Mouse (Mus musculus) Muller cell, postnatal 12 days (primary cell): Measurements from ENCODE around the gene Fkbp2.
"Not testable (repeated sequence)": the region's sequence is repeated elsewhere in the genome, so short reads cannot be mapped to it uniquely, and the experiment has no call there.

Source experiments
- DNase-seq: peaks from one replicate; pipeline ENCODE4 v3.0.0-alpha.2; 2015; ENCODE audit errors: inconsistent ontology term

Gene Fkbp2

DNA sequence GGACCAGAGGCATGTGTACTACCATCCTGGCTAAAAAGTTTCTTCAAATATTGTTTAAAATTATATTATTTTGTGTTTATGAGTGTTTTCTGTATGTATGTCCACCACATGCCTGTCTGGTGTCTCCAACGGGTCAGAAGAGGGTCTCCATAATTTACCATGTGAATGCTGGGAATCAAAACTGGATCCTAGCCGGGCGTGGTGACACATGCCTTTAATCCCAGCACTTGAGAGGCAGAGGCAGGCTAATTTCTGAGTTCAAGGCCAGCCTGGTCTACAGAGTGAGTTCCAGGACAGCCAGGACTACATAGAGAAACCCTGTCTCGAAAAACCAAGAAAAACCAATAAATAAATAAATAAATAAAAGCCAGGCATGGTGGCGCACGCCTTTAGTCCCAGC lies 10.9 kb upstream of the Fkbp2 start:
- DNase-seq = not testable (repeated sequence)

DNA sequence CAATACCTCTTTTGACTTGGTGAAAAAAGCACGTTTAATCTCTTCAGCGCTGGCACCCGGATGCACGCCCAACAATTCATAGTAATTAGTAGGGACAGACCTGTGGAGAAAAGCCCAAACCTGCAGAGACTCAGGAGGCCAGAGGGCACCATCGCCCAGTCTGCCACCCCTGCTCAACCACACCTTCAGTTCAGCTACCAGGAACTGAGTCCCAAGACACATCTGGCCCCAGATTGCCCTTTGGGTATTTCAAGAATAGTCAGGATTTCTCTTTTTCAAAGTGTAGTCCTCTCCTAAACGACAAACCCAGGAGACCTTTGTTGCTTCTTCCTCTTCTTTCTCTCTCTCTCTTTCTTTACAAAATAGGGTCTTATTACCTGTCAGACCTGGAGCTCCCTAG lies 10.4 kb upstream of the Fkbp2 start:
- no peak for DNase-seq

DNA sequence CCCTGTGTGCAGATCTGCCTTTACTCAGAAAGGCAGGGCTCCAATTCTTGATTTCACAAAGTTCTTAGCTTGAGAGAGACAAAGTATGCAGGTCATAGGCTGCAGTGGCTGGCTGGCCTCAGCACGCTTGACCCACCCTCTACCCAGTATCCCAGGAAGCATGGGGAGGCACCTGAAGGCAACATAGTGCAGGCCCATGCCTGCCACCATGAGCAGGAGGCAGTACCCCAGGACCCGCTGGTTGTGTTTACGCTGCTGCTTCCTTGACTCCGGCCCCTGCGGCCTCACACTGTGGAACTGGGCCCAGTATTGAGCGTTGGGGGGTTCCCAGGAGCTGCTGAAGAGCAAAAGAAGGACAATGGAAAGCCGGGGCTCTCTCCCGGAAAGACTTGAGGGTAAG lies 8.9 kb upstream of the Fkbp2 start:
- no peak for DNase-seq

DNA sequence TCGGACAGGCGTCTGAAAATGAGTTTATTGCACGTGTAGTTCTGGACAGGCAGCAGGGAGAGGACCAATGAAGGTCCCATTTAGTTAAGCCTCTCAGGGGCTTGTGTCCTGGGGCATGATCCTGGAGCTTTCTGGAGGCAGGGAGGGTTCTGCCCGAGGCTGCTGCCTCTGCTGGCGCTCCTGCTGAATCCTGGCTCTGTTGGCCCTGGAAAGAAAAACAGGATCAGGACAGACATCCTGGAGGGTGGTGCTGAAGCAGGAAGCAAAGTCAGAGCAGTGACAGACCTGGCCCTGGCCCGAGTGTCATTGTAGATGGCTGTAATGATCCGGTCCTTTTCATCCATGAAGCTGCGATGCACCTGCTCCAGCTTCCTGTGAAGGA lies 7.6 kb upstream of the Fkbp2 start:
- DNase-seq = no peak

DNA sequence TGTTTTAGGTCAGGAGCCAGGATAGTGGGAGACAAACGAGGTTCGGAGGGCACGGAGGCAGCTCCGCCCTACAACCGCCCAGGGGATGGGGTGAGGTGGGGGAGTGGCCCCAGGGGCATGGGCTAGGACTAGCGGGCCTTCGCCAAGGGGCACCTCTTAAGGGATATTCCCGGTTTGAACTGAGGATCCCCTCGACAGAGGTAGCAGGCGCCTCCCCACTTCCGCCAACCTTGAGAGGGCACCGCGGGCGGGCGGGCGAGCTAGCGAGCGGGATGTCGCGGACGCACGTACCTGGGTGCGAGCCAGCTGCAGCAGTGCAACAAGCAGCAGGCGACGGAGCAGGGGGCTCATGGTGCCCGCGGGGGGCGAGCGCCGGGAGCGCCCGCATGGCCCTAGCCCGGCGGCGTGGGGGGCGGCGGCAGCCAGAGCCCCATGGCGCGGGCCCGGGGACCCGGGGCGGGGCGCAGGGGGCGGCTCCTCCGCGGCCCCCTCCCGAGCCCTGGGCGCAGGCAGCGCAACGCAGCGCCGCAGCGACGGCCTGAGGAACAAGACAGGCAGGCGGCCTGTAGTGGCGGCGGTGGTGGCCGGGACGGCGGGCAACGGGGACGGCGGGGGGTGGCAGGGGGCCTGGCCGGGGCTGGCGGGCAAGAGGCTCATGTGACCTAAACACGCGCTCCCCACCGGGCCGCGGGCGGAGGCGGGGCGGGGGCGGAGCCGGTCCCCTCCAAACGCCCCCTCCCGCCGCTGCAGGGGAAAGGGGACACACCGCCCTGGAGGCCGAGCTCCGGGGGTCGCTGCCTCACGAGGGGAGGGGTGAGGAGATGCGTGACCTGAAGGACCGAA lies 7.0 kb upstream of the Fkbp2 start, which contains the start of gene Vegfb:
Gene Vegfb, minus strand, starts transcription at position 591 of the 843 bp plus-strand sequence.
- DNase-seq = peak; percentile 74

DNA sequence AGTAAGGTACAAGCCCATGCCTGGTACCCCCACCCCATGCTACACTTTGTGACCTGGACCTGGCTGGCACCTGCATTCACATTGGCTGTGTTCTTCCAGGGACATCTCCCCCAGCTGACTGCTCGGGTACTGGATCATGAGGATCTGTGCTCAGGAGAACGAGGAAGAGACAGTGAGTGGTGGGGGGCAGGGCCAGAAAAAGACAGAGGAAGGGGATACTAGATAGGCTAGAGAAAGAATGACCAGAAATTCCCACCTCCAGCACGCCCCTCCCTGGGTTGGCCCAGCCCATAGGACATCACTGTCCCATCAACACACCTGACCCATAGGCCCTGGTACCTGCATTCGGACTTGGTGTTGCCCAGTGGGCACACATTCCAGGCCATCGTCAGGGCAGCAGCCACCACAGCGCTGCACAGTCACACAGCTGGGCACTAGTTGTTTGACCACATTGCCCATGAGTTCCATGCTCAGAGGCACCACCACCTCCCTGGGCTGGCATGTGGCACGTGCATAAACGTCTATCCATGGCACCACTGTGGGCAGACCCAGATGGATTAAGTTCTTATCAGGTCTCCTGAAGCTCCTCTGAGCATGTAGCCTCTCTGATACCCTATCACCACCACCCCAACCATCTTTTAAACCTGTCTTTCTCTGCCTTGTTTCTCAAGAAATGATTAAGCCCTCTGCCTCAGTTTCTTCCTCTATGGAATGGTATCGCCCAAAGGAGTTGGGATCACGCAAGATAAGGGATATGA lies 5.8 kb upstream of the Fkbp2 start:
- DNase-seq = no peak

DNA sequence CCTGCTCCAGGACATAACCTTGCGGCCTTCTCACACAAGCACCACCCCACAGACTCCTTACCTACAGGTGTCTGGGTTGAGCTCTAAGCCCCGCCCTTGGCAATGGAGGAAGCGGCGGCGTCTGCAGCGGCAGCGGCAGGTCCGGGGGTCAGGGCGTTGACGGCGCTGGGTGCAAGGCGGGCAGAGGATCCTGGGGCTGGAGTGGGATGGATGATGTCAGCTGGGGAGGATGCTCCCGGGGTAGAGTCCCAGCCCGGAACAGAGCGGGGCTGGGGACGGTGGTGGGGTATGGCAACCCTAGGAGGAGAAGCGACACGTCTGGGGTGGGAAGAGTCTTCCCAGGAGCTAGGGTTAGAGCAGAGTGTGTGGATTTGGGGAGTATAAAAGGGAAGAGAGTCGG lies 5.0 kb upstream of the Fkbp2 start:
- DNase-seq = no peak

DNA sequence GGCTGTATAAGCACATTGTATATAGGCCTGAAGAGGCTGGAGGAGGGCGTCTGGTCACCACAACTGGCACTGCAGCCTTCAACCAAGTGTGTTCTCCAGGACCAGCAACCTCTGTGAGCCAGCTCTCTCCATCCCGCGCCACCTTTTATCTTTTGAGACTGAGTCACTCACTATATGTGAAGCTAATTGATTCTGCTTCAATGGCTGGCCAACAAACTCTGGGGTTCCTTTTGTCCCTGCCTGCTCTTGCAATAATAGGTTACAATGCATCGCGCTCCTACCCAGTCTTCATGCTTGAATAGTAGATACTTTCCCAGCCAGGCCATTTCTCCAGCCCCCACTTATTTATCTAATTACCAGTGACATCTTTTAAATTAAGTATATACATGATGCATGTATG lies 3.3 kb upstream of the Fkbp2 start:
- peak; percentile 77 for DNase-seq

DNA sequence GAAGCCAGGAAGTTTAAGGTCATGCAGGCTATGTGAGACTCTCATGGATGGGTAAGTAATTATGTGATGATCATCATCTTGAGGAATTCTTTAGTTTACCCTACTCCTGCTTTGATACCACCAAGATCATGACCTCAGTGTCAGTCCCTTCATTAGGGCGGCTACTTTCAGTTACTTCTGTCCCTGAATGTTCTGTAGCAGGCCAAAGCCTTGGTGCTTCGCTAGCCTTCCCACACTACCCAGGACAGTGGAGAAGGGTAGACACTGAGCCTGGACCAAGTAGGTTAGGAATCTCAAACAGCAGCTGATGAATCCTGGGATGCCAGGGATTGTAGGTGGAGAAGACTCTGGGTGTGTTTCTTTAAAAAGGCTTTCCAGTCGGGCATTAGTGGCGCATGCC lies 1.2 kb upstream of the Fkbp2 start:
- no peak for DNase-seq

DNA sequence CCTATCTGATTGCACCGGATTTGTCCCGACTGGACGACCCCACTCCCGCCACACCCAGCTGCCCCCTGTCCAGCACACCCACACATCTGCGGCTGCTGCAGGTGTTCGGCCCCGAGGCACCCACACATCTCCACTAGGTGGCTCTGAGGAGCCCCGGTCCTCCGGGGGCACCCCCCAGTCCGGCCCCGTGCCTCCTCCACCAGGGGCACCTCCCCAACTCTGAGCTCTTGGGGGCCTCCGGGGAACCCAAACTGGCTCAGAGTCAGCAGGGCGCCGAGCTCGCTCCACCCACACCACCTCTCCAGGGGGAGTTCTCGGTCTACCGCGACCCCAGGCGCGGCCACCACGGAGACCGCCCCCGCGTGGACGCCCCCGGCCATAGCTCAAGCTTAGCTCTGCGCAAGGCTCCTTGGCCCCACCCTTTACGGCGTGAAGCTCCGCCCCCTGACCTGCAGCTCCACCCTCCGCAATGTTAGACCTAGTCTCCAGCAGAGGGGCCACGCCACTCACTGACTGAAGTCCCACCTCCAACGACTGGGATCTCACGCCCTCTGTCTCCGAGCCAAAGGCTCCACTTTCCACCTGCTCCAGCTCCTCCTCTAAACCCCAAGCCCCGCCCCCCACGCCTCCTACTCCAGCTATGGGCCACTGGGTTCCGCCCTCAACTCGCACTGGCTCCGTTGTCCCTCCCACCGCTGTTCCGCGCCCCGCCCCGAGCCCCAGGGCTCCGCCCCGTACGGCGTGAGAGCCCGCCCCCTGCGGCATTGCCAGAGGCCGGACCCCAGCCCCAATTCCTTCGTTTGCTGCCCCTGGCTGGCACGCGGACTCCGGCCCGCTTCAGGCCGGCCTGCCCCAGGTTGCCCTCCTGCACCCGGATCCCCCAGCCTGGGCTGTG lies 568 bp downstream of the Fkbp2 start:
- DNase-seq = peak; percentile 100

DNA sequence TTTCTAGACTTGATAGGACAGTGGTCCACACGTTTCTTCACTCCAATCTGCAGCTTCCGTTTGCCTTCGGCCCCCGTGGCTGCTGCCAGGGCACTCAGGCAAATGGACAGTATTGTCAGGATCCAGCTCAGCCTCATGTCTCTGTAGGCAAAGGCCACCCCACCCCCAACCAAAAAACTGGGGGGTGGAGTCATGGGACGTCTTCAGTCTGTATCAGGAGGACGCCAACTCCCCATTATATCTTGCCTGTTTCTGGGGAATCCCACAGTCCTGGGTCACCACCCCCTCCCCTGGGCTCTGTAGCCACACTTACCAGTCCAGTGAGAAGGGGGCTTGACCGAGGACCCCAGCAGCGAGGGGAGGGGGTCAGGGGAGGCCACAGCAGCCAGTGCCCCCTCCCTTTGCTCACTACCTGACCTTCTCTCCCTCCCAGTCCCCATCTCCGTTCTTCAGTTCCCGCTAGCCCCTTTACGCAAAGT lies 1.3 kb downstream of the Fkbp2 start:
- peak; percentile 59 for DNase-seq

DNA sequence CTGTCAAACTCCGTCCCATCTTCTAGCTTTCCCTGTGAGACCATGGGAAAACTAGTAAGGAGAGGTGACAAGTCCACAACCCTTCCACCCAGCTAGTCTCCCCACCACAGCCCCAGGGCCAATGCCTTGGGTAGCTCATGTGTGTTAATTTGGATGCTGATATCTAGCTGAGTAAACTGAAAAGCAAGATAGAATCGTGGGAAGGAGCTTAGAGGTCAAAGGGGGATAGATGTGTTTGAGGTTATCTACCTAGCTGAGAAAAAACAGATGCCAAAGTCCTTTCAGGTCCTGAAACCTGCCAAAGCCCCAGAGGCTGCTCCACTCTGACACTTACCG lies 1.7 kb downstream of the Fkbp2 start:
- no peak for DNase-seq

DNA sequence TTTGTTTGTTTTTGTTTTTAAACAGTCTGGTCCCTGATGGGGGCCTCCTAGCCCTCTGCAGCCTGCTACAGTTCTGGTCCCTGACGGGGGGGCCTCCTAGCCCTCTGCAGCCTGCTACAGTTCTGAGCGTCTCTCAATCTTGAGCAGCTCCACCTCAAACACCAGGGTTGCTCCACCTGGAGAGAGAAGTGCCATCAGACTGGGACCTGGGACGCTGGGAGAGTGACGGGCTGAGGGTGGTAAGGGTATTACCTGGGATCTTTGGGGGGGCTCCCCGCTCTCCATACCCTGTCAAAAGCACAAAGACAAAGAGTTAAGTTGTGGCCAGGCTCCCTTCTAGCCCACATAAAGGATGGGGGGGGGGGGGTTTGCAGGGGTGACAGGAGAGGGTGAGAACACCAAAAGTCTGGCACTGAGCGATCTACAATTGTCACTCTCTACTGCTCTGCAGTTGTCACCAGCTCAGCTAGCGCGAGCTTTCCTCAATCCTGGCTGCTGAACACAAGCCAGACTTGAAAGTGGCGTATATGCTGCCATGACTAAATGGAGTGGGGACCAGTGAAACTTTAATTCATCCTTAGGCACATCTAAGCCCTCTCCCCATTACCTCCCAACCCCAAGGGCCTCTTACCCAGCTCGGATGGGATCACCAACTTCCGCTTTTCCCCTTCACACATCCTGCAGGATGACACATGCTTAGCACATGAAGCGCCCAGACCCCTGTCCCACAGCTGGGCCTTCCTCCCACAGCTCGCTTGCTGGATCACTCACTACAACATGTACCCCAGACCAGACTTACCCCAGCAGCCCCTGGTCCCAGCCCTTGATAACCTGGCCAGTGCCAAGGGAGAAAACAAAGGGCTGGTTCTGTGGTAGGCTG lies 2.3 kb downstream of the Fkbp2 start:
- no peak for DNase-seq

DNA sequence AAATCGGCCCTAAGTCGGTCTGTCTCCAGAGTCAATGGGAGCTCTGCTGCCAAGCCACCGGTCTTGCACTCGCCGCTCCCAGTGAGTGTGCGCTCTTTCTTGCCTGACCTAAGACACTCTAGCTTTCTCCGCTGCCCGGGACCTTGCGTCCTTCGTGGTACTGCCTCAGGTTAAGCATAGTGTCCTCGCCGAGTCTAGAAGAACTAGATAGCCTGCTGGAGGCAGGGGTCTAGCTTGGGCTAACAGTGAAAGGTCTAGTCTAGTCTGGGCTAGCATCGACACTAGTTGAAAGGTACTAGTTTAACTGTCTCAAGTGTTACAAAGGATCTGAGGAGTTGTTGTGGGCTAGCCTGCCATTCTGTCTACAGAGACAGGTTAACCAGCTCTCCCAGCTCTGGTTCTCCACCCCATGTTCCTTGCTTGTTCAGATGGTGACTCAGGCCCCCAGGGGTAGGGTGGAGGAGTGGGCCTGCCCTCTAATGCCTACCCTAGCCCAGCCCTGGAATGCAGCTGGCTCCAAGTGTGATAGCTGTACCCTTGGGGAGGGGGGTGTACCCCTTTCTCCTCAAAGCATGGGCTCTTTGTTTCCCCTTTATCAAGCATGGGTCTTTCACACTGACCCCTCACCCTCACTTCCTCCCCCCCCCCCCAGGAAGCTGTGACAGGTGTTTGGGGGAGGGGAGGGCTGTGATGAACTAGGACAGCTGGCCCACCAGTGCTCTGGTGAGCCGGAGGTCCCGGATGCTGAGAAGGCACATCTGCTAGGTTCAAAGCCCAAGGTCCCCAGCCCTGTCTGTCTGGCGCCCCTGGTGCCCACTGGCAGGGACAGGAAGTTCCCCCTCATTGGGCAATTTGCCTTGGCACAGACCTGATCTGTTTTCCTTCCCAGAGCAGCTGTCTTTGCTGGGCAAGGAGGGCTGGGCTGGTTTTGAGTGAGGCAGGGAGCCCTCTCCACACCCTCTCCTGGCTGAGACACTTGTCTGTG lies 4.5 kb downstream of the Fkbp2 start, which contains the start of gene Plcb3:
Gene Plcb3, minus strand, starts transcription at position 934 of the 985 bp plus-strand sequence.
- DNase-seq = peak; percentile 77

DNA sequence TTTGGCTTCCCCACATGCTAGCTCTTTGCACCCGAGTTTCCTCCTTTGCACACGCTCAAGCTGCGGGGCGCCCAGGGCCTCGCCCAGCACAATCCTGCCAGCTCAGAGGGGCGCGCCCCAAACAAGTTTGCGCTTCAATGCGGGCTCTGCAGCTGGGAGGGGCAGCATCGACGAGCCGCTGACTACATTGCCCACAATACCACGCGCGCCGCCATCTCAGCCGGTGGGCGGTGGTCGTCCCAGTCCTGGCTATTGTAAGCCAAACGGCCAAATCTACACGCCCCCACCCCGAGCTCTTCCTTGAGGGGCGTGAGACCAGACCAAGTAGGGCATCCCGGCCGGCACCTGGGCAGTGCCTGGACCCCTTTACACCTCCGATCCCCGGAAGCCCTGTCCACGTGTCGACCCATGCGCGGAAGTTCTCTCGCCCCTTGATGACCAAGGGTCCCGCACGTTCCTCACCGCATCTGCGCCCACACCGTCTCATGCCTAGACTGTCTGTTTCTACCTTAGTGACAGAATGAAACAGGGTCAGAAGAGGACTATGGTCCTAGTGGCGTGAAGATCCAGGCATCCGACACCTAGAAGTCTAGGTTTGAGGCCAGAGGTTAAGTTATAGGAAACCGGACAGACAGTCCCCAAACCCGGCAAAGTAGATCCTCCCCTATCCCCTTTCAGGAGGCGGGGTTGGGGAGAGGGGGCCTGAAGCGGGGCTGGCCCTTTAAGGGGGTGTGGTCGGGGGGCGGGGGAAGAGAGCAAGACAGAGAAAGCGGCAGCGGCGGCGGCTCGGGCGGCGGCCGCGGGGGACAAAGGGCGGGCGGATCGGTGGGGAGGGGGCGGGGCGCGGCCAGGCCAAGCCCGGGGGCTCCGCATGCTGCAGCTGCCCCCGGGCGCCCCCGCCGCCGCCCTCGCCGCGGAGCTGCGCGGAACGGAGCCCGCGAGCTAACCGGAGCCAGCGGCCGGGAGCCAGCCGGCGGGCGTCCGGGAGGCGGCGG lies 5.8 kb downstream of the Fkbp2 start, which contains the start of gene Ppp1r14b:
Gene Ppp1r14b, plus strand, starts transcription at position 758 of the 995 bp plus-strand sequence.
- DNase-seq = peak; percentile 96

DNA sequence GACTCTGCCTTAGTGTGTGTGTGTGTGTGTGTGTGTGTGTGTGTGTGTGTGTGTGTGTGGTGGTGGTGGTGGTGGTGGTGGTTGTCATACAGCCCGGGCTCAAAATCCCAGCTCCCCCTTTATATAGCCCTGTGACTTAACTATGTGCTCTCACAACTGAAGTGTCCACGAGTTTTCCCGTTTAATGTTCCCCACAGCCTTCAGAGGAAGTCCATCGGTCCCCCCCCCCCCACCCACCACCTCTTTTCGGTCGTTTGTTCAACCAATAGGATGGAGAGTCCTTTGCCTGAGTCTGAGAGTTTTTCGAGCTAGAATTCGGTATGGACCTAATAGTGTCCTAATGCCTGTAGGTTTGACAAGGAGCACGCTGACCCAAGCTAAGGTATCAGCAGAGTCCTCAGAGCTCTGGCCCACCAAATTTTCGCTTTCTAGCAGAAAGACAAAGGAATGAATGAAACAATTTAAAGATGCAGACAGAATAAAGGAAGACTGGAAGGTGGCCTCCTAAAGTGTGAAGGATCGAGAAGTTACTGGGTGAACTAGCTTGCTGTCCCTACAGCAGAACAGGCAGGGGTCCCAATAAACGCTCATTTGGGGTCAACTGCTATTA lies 6.6 kb downstream of the Fkbp2 start:
- DNase-seq = no peak

DNA sequence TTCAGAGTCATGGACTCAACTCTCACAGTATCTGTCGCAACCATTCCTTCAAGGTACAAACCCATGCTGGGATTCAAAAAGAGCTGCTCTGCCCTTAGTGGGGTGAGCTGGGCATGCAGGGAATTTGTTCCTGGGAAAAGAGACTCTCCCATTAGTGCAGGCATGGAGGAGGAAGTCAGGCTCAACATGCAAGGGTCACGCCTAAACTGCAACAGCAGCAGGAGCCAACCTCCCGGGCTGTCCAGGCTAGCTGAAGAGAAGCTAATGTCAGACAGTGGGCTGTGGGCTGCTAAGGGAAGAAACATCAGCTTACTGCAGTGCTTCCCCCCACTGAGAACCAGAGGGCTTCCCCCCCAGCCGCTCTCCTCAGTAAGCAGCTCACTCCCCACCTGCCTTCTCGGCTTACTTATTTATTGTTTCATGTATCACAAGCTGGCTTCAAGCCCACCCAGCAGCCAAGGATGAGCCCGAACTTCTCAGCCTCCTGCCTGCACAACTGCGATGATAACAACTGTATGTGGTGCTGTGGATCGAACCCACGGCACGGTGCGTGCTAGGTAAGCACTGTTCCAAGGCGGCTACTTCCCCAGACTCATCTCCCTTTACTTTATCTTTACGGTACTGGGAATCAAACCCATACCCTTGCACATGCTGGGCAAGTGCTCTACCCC lies 7.9 kb downstream of the Fkbp2 start:
- DNase-seq = no peak
